Mouse (Mus musculus) limb, embryonic 14.5 days (tissue): Measurements from ENCODE around the gene Ank3. TPM values are rescaled to one million over a fixed set of nuclear protein-coding genes. Genes with fewer than 3 reads are reported as not detected.

Experiments used
- ATAC-seq: fragments of 200-750 bp; cut with Nextera tagmentation; 2 replicates; pipeline ENCODE4 v1.8.0; 2017; ENCODE audit warnings: low read depth, moderate number of reproducible peaks, moderate TSS enrichment; ENCODE audit not compliant: low FRiP score
- DNase-seq: peaks from one replicate; pipeline ENCODE4 v3.0.0-alpha.2; 2015; ENCODE audit warnings: low spot score
- H3K27ac ChIP-seq: fragments of 300-500 bp; sonication (generic); replicated peaks from 2 replicates; pipeline ENCODE4 v1.5.1; 2014; ENCODE audit warnings: low read depth, mild to moderate bottlenecking, low read length, moderate library complexity, mixed read lengths
- H3K27me3 ChIP-seq: fragments of 300-500 bp; sonication (generic); 2 replicates; pipeline ENCODE4 v1.6.1; 2014; ENCODE audit warnings: low read length, mixed read lengths; ENCODE audit not compliant: control insufficient read depth, insufficient read depth
- H3K36me3 ChIP-seq: fragments of 300-500 bp; sonication (generic); 2 replicates; pipeline ENCODE4 v1.6.1; 2014; ENCODE audit warnings: mild to moderate bottlenecking, low read length, moderate library complexity, mixed read lengths; ENCODE audit not compliant: control insufficient read depth, insufficient read depth
- H3K4me1 ChIP-seq: fragments of 300-500 bp; sonication (generic); 2 replicates; pipeline ENCODE4 v1.6.1; 2014; ENCODE audit warnings: antibody characterized with exemption, low read length, mixed read lengths; ENCODE audit not compliant: control insufficient read depth, insufficient read depth
- H3K4me2 ChIP-seq: fragments of 300-500 bp; sonication (generic); replicated peaks from 2 replicates; pipeline ENCODE4 v1.6.1; 2014; ENCODE audit warnings: low read depth, mild to moderate bottlenecking, low read length, moderate library complexity; ENCODE audit not compliant: severe bottlenecking
- H3K4me3 ChIP-seq: fragments of 300-500 bp; sonication (generic); replicated peaks from 2 replicates; pipeline ENCODE4 v1.5.1; 2014; ENCODE audit warnings: low read length
- H3K9ac ChIP-seq: fragments of 300-500 bp; sonication (generic); 2 replicates; pipeline ENCODE4 v1.6.1; 2014; ENCODE audit warnings: mild to moderate bottlenecking, low read depth, low read length, moderate library complexity; ENCODE audit not compliant: severe bottlenecking
- H3K9me3 ChIP-seq: fragments of 300-500 bp; sonication (generic); 2 replicates; pipeline ENCODE4 v1.6.1; 2016; ENCODE audit warnings: low read length; ENCODE audit not compliant: control insufficient read depth
- POLR2A ChIP-seq: fragments of 200-500 bp; IDR thresholded peaks from 2 replicates; pipeline ENCODE4 v1.8.0; 2012; ENCODE audit warnings: inconsistent platforms, mild to moderate bottlenecking, moderate library complexity, borderline replicate concordance; ENCODE audit not compliant: insufficient read depth, insufficient read length; ENCODE audit errors: extremely low read depth
- WGBS: fragments of 180-500 bp; shearing (Covaris S2); extraction: QIAGEN DNeasy Blood & Tissue Kit; methylation state at CpG from one replicate; pipeline ENCODE4 v1.1.7; 2014; 5-methylcytosine and 5-hydroxymethylcytosine counted together
- polyA plus RNA-seq, 2 experiments: library from polyadenylated mRNA; depleted of rRNA in 1 of 2; stranded (reverse) in 1 of 2; unstranded in 1 of 2; fragments of >200 nt; fragmentation: Nextera tagmentation in 1 of 2; extraction: Ambion mirVana in 1 of 2; gene quantifications; 2 replicates each; pipeline versions ENCODE4 v1.2.1 to v1.2.3; 2012 to 2014

The Ank3 gene
- polyA plus RNA-seq, 2 experiments = 14.8 to 25.2 TPM

DNA sequence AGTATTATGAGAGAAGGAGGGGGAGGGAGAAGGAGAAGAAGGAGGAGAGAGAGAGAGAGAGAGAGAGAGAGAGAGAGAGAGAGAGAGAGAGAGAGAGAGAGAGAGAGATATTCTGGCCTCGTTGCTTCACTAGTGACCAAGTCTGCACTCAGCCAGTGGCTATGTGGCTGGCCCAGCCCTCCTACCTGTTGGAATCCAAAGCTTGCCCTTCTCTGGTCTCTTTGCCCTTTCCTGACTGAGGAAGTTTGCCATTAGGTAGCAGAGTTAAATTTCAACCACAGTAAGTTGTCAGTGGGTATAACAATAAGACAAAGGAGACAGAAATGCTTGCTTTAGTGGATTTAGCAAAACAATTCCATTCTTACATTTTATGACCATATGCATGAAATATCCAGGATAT is 154.5 kb downstream of the Ank3 start:
- TF ChIP-seq POLR2A = no peak
- Histone ChIP-seq H3K9me3 (no peaks in the 10 kb centered on the region), H3K4me2 (no peak overlapping the region), H3K27me3 (no peaks in the 10 kb centered on the region), H3K36me3 (no peaks in the 10 kb centered on the region; the same call in 1 of the 2 replicates), H3K4me1 (no peaks in the 10 kb centered on the region), H3K4me3 (no peak overlapping the region), H3K9ac (no peak overlapping the region), H3K27ac (no peak overlapping the region)
- ATAC-seq (no peak), DNase-seq (no peak)
- 54% methylated on average over 1 of the region's 1 CpGs for WGBS

DNA sequence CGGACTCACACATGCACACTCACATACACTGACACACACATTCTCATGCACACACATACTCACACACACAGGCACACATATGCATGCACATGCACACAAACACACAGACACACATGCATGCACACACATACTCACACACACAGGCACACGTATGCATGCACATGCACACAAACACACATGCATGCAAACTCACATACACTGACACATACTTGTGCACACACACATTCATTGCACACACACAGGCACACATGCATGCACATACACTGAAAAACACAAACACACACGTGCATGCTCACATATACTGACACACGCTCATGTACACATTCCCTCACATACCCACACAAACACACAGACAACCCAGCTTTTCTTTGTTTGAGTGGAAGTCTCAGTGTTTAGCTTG is 157.0 kb downstream of the Ank3 start:
- Histone ChIP-seq H3K9me3 (no peaks in the 10 kb centered on the region), H3K4me3 (no peak overlapping the region), H3K36me3 (no peaks in the 10 kb centered on the region; the same call in 1 of the 2 replicates), H3K9ac (no peak overlapping the region), H3K27me3 (no peaks in the 10 kb centered on the region), H3K4me2 (no peak overlapping the region), H3K27ac (no peak overlapping the region), H3K4me1 (no peaks in the 10 kb centered on the region)
- 93% methylated on average over 4 of the region's 4 CpGs for WGBS
- no peak for DNase-seq
- no peak for TF ChIP-seq POLR2A
- no peak for ATAC-seq

DNA sequence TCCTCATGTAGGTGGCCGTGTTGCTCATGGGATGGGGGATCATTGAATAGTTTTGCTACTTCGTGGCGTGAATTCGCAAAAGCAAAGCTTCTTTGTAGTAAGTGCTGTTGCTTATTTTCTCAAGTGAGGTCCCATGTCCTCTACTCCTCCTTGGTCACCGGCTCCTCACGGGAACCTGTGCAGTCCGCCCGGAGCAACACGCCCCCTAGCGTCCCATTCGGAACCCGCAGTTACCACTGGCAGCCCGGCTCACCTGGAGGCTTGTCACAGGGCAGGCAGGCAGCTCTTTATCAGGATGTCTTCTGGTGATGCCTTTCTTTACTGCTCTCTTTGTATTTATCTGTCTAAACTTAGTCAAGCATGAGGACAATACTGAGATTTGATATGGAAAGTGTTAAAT is 157.7 kb downstream of the Ank3 start:
- H3K27ac ChIP-seq = no peak overlapping the region
- no peaks in the 10 kb centered on the region for H3K9me3 ChIP-seq
- TF ChIP-seq POLR2A = no peak
- H3K4me1 ChIP-seq = no peaks in the 10 kb centered on the region
- H3K36me3 ChIP-seq = no peaks in the 10 kb centered on the region
- no peak overlapping the region for H3K4me3 ChIP-seq
- no peaks in the 10 kb centered on the region for H3K27me3 ChIP-seq
- no peak for ATAC-seq
- no peak overlapping the region for H3K4me2 ChIP-seq
- no peak for DNase-seq
- no peak overlapping the region for H3K9ac ChIP-seq
- 27% methylated on average over 13 of the region's 13 CpGs for WGBS

DNA sequence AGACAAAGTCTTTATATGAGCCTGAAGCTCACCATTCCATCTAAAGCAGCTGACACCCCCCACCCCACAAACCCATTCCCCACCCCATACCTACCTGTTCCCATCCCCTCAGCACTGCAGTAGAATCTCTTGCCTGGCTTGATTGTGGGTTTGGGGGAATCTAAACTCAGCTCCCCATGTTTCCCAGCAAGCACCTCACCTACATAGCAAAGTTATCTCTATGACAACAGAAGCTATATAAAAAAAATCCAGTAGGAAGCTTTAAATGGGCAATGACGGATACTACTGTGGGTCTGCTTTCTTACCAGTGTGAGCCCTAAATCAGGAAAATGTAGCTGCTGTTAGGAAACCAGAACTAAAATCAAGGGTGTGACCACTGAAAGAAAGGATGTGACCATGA is 161.7 kb downstream of the Ank3 start:
- DNase-seq (no peak), ATAC-seq (no peak)
- Histone ChIP-seq H3K36me3 (no peaks in the 10 kb centered on the region), H3K27me3 (no peaks in the 10 kb centered on the region), H3K9ac (no peak overlapping the region), H3K9me3 (no peaks in the 10 kb centered on the region), H3K4me2 (no peak overlapping the region), H3K27ac (no peak overlapping the region), H3K4me1 (no peaks in the 10 kb centered on the region), H3K4me3 (no peak overlapping the region)
- no peak for TF ChIP-seq POLR2A
- 90% methylated on average over 1 of the region's 1 CpGs for WGBS

DNA sequence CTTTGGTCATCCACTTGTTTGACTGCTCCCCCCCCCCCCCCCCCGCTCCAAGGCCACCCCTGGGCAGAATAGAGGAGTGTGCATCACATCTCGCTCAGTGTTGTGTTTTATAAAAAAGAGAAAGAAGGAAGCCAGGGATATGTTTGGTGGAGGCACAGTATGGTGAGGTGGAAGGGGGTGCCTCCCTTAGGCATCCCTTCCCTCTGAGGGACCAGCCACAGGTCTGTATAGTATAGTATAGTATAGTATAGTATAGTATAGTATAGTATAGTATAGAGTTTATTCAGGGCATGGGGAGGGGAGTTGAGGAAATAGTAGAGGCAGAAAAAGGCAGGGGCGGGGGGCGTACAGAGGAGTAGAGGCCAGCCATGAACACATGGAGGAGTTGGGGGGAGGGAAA is 164.4 kb downstream of the Ank3 start:
- no peaks in the 10 kb centered on the region for H3K36me3 ChIP-seq
- no peak overlapping the region for H3K4me3 ChIP-seq
- DNase-seq = no peak
- H3K4me1 ChIP-seq = no peaks in the 10 kb centered on the region
- no peaks in the 10 kb centered on the region for H3K27me3 ChIP-seq
- no peak for TF ChIP-seq POLR2A
- no peak for ATAC-seq
- no peak overlapping the region for H3K9ac ChIP-seq
- H3K4me2 ChIP-seq = no peak overlapping the region
- H3K27ac ChIP-seq = no peak overlapping the region
- WGBS = 95% methylated on average over 3 of the region's 4 CpGs
- no peaks in the 10 kb centered on the region for H3K9me3 ChIP-seq

DNA sequence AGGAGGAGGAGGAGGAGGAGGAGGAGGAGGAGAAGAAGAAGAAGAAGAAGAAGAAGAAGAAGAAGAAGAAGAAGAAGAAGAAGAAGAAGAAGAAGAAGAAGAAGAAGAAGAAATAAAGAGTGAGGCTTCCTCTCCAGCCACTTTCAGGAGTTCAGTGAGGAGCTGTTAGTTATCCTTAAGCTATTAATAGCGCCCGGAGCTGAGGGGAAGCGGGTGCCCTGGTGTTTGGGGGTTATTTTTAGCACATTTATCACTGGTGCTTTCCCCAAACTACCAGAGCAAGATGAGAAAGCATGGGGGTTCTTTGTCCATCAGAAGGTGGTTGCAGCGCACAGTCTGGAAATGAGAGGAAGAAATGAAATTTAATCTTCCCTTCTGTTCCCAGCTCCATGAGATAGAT is 166.5 kb downstream of the Ank3 start:
- no peaks in the 10 kb centered on the region for H3K27me3 ChIP-seq
- TF ChIP-seq POLR2A = no peak
- H3K4me3 ChIP-seq = no peak overlapping the region
- peaks cover 2% of the 10 kb centered on the region; the same call in 1 of the 2 replicates for H3K4me1 ChIP-seq
- H3K4me2 ChIP-seq = no peak overlapping the region
- 68% methylated on average over 4 of the region's 4 CpGs for WGBS
- H3K36me3 ChIP-seq = no peaks in the 10 kb centered on the region
- ATAC-seq = no peak
- no peaks in the 10 kb centered on the region for H3K9me3 ChIP-seq
- H3K27ac ChIP-seq = no peak overlapping the region
- H3K9ac ChIP-seq = no peak overlapping the region
- no peak for DNase-seq
